Mouse (Mus musculus) erythroblast, embryonic 14.5 days (primary cell): ENCODE data around the gene Lrp2.

ENCODE experiments used
- GATA1 ChIP-seq: IDR thresholded peaks from 2 replicates; pipeline ENCODE4 v1.6.1; 2012; ENCODE audit warnings: low read length, inconsistent platforms, mixed read lengths
- TAL1 ChIP-seq: IDR thresholded peaks from 3 replicates; pipeline ENCODE4 v1.6.1; 2012; ENCODE audit warnings: low read length, inconsistent platforms, mixed read lengths

DNA sequence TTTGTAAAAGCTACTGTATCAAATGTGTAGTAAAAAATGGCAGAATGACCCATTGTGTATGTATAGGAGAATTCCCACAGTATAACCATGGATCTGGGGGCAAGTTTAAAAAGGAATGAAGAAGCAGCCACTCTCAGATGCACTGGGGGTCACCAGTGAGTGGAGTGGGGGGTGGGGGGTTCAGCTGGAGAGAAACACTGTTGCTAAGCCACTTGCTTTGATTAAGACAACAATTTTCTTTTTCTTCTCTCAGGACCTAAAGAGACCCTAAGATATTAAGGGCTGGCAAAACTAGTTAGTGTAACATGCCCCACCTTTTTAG lies 12.2 kb downstream of the Lrp2 start:
- TF ChIP-seq GATA1 (no peak), TAL1 (no peak)
